ENCODE assay signal across 17 mouse cellular contexts in the genomic region with DNA sequence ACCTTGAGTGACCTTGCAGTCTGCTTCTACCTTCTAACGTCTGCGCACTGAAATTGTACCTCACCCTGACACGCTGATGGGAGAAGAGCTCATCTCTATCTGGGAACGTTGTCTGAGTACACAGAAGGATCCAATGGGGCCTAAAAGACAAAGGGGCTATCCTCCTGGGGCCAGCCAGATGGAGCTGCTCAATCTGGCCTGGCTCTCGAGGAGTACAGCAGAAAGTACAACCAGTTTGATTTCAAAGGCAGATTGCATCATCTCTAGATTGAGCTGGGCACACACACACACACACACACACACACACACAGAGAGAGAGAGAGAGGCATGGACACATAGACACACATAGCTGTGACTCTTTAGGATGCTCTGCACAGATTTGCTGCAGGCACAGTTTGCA.
DNase-seq lines count a peak whose midpoint lies in the region; ATAC-seq and TF ChIP-seq lines count a peak whose summit lies in the region.
"Had no signal": no experiment of that assay in that cellular context is flagged by ENCODE, and none has a peak within 500 bp of the region (broad histone marks: within the 10 kb centered on the region; RNA-seq: fewer than 3 reads in every experiment).

No protein-coding gene starts in this region.

- no peak overlapping the region for H3K4me3 ChIP-seq in hindbrain, embryonic 11.5 days (ENCODE audit: low read depth, low read length)
- H3K4me3 ChIP-seq in hindbrain, embryonic 15.5 days = no peak overlapping the region
- no peak overlapping the region for H3K4me3 ChIP-seq in neural tube, embryonic 13.5 days
- no peak overlapping the region for H3K4me3 ChIP-seq in thymus, adult 2 months (ENCODE audit: control insufficient read depth, insufficient read depth, low read length)
- H3K4me3 ChIP-seq: embryonic facial prominence, embryonic 12.5 days; forebrain, embryonic 10.5 days; limb, embryonic 10.5 days; liver, embryonic 13.5 days; myocyte had no signal

- TF ChIP-seq POLR2A in thymus, adult 2 months (IDR thresholded peaks at IDR 0.05; ENCODE audit: control insufficient read depth, extremely low read depth, insufficient read depth, low read length, poor library complexity) = no peak

- peak; percentile 37; the same call in 1 of the 2 replicates for ATAC-seq in hindbrain, embryonic 11.5 days (ENCODE audit: low FRiP score)
- peak; percentile 63 for ATAC-seq in hindbrain, embryonic 15.5 days (ENCODE audit: low FRiP score, low read depth)
- ATAC-seq in neural tube, embryonic 13.5 days (ENCODE audit: low read depth) = peak; percentile 41; the same call in 1 of the 2 replicates
- ATAC-seq: intestine, embryonic 16.5 days had no signal

- H3K27me3 ChIP-seq in hindbrain, embryonic 11.5 days (ENCODE audit: control insufficient read depth, insufficient read depth, low read length) = no peaks in the 10 kb centered on the region
- H3K27me3 ChIP-seq in hindbrain, embryonic 15.5 days = no peaks in the 10 kb centered on the region
- H3K27me3 ChIP-seq in neural tube, embryonic 13.5 days = no peaks in the 10 kb centered on the region
- H3K27me3 ChIP-seq in thymus, adult 2 months (ENCODE audit: control insufficient read depth, insufficient read depth, low read length) = no peaks in the 10 kb centered on the region
- H3K27me3 ChIP-seq: embryonic facial prominence, embryonic 12.5 days; liver, embryonic 13.5 days had no signal

- no peak overlapping the region for H3K4me2 ChIP-seq in hindbrain, embryonic 11.5 days (replicated peaks; ENCODE audit: low read depth, low read length)
- no peak overlapping the region for H3K4me2 ChIP-seq in hindbrain, embryonic 15.5 days
- H3K4me2 ChIP-seq in neural tube, embryonic 13.5 days = no peak overlapping the region
- H3K4me2 ChIP-seq: embryonic facial prominence, embryonic 12.5 days; liver, embryonic 13.5 days had no signal

- H3K9ac ChIP-seq in hindbrain, embryonic 11.5 days (ENCODE audit: low read depth, low read length) = no peak overlapping the region
- H3K9ac ChIP-seq in hindbrain, embryonic 15.5 days = no peak overlapping the region
- no peak overlapping the region for H3K9ac ChIP-seq in neural tube, embryonic 13.5 days
- H3K9ac ChIP-seq: embryonic facial prominence, embryonic 12.5 days; liver, embryonic 13.5 days had no signal

- no peak overlapping the region for H3K27ac ChIP-seq in hindbrain, embryonic 11.5 days (ENCODE audit: low read depth, low read length)
- 0 out of 2 replicates have a peak overlapping the region, but pooled peaks have one; percentile 32 for H3K27ac ChIP-seq in hindbrain, embryonic 15.5 days (replicated peaks)
- peak overlapping the region; percentile 1; the same call in 1 of the 2 replicates for H3K27ac ChIP-seq in neural tube, embryonic 13.5 days (replicated peaks)
- no peak overlapping the region for H3K27ac ChIP-seq in thymus, adult 2 months (ENCODE audit: control insufficient read depth, insufficient read depth, low read length)
- H3K27ac ChIP-seq: embryonic facial prominence, embryonic 12.5 days; forebrain, embryonic 10.5 days; limb, embryonic 10.5 days; liver, embryonic 13.5 days had no signal

- 61% methylated on average over 5 of the region's 5 CpGs for WGBS in hindbrain, embryonic 11.5 days
- WGBS in hindbrain, embryonic 15.5 days = 39% methylated on average over 5 of the region's 5 CpGs
- WGBS in neural tube, embryonic 13.5 days = 37% methylated on average over 5 of the region's 5 CpGs
- WGBS in thymus, adult 2 months = 80% methylated on average over 5 of the region's 5 CpGs

- DNase-seq in heart, adult 11 months = peak; percentile 73
- DNase-seq in heart, adult 9 months (ENCODE audit: low spot score in 2 of 2) = no peak
- peak; percentile 41 for DNase-seq in hindbrain, embryonic 11.5 days (ENCODE audit: low spot score)
- DNase-seq in thymus, adult 2 months = no peak
- DNase-seq in gastrocnemius, postnatal 10 days = no peak
- DNase-seq: adrenal gland, adult 8-10 months; cerebellum, adult 9-11 months; heart, postnatal 10 days; kidney, postnatal 10 days; liver, embryonic 13.5 days had no signal

- H3K36me3 ChIP-seq in hindbrain, embryonic 11.5 days (ENCODE audit: control insufficient read depth, insufficient read depth, low read length) = no peaks in the 10 kb centered on the region
- H3K36me3 ChIP-seq in hindbrain, embryonic 15.5 days = no peaks in the 10 kb centered on the region
- H3K36me3 ChIP-seq in neural tube, embryonic 13.5 days = no peaks in the 10 kb centered on the region
- H3K36me3 ChIP-seq in thymus, adult 2 months (ENCODE audit: control insufficient read depth, insufficient read depth, low read length) = no peaks in the 10 kb centered on the region
- H3K36me3 ChIP-seq: embryonic facial prominence, embryonic 12.5 days; forebrain, embryonic 10.5 days; limb, embryonic 10.5 days; liver, embryonic 13.5 days had no signal

- no peaks in the 10 kb centered on the region for H3K4me1 ChIP-seq in hindbrain, embryonic 11.5 days (replicated peaks; ENCODE audit: control insufficient read depth, insufficient read depth, low read length)
- H3K4me1 ChIP-seq in hindbrain, embryonic 15.5 days (replicated peaks) = 0 out of 2 replicates have a peak, but pooled peaks cover 3% of the 10 kb centered on the region
- peaks cover 5% of the 10 kb centered on the region; the same call in 1 of the 2 replicates for H3K4me1 ChIP-seq in neural tube, embryonic 13.5 days (replicated peaks)
- H3K4me1 ChIP-seq in thymus, adult 2 months (replicated peaks; ENCODE audit: control insufficient read depth, insufficient read depth, low read length) = no peaks in the 10 kb centered on the region
- H3K4me1 ChIP-seq: embryonic facial prominence, embryonic 12.5 days; forebrain, embryonic 10.5 days; limb, embryonic 10.5 days; liver, embryonic 13.5 days had no signal

- no peak for TF ChIP-seq CTCF in thymus, adult 2 months (IDR thresholded peaks at IDR 0.05; ENCODE audit: borderline replicate concordance, control insufficient read depth, extremely low read depth, insufficient read depth, low read length, poor library complexity)

- H3K9me3 ChIP-seq in hindbrain, embryonic 11.5 days (ENCODE audit: control insufficient read depth, low read length) = no peaks in the 10 kb centered on the region
- no peaks in the 10 kb centered on the region for H3K9me3 ChIP-seq in hindbrain, embryonic 15.5 days
- H3K9me3 ChIP-seq in neural tube, embryonic 13.5 days = no peaks in the 10 kb centered on the region
- H3K9me3 ChIP-seq: embryonic facial prominence, embryonic 12.5 days; forebrain, embryonic 10.5 days; limb, embryonic 10.5 days; liver, embryonic 13.5 days had no signal

Comparison
In these comparisons a context has a peak if more than half of its experiments do, and no peak if none do; other contexts are left out.
1. DNase-seq: peak in heart, adult 11 months (single experiment) and hindbrain, embryonic 11.5 days (single experiment); none in heart, adult 9 months (0 of 2), thymus, adult 2 months (single experiment) and gastrocnemius, postnatal 10 days (single experiment).
2. H3K27ac ChIP-seq: peak in hindbrain, embryonic 15.5 days (single experiment) and neural tube, embryonic 13.5 days (single experiment); none in hindbrain, embryonic 11.5 days (single experiment) and thymus, adult 2 months (single experiment).
3. Peak in every context shown above with its lines, with median percentiles within 50 percentile points of each other: ATAC-seq.